Mouse (Mus musculus) lung, postnatal 0 days (tissue): Measurements from ENCODE around the gene Scly.

Experiments
- CTCF ChIP-seq: IDR thresholded peaks from 2 replicates; pipeline ENCODE4 v1.5.1; 2016; ENCODE audit warnings: antibody characterized with exemption, mild to moderate bottlenecking
- EP300 ChIP-seq: IDR thresholded peaks from 2 replicates; pipeline ENCODE4 v1.6.1; 2016; ENCODE audit warnings: antibody characterized with exemption, mild to moderate bottlenecking, control low read depth

DNA sequence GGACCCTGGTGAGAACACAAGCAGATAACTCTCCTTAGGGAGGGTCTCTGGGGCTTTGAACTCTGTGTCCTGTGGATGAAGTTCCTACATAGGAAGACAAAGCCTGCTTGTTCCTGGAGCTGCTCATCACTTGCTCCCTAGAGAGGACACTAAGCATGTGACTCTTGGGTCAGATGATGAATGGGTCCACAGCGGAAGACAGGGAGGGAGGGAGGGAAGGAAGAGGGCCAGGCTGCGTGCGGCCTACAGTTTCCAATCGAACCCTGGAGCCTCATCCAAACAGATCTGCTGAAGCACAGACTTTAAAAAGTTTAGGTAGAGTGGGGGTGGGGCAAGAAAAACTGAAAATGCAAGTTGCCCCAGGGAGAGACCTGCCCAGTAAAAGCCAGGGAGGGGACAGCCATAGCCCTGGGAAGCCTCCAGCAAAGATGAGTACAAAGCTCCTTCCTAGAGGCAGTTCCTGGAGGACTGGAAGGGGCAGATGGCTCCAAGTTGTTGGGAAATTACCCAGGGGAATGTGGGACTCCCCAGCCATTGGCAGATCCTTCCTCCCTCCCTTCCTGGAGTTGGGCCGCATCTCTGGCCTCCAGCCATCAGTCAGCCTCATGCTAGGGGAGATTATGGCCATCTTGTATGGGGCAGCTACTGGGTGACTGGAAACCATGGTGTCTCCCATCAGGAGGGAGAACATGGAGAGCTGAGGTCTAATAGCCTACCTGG lies 1.7 kb downstream of the Scly start:
- no peak for TF ChIP-seq CTCF
- no peak for TF ChIP-seq EP300
